Mouse (Mus musculus) kidney, adult 18-20 months (tissue): ENCODE measurements at regions not wholly inside any gene's neighbourhood (a gene's known extent, or its start where the extent isn't known, plus 50 kb on each side); places are given as distances from the start of the nearest gene placed in this dataset.

Experiments
- DNase-seq: peaks from one replicate; pipeline ENCODE4 v3.0.0; 2021

DNA sequence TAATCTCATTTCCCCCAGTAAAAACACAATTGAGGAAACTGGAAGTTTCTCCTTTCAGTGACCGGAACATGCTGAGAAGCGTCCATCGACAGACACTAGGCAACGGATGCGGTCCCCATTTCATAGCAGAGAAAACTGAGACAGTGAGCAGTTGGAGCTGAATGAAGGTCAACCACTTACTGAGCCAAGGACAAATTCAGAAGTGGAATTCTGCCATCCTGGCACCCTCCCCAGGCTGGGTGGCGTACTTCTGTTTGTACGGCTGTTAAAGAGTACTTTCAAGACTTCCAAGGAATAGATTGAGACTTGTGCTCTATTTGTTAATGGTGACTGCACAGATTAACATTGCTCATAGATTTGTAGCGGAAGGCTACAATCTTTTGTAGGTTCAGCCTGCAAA, 54.2 kb upstream of the Bhlhe40 start:
- DNase-seq: peak; percentile 78

DNA sequence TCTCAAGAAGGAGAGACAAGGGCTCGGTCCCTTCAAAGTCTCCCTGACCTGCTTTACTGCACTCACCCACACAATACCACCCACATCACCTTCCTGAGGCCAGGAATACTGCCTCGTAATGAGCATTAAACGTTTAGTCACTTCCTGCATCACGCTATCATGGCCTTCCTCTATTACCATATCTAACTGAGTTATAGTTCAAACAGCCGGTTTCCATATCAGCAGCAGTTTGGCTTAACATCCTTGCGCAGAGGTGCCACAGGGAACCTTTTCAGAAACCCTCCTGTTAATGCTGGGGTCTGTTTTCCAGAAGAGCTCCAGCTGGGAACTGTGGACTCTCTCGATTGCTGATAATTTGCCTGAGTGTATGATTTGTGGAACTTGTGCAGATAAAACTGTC, 52.1 kb upstream of the Bhlhe40 start:
- DNase-seq: no peak
